Mouse (Mus musculus): Measurements from ENCODE around the gene Polr3b. TPM values are rescaled to one million over a fixed set of nuclear protein-coding genes. Genes with fewer than 3 reads are reported as not detected.

The Polr3b gene
- total RNA-seq, 2 experiments from 2014 or later = 22.4 to 26.8 TPM

- DNase-seq = peak; percentile 31
These were observed 43.7 kb downstream of the Polr3b start for GRCm38 (mm10) chr10:84665713-84666260.

- DNase-seq = no peak
These were observed 53.6 kb downstream of the Polr3b start for GRCm38 (mm10) chr10:84675653-84676052.

DNA sequence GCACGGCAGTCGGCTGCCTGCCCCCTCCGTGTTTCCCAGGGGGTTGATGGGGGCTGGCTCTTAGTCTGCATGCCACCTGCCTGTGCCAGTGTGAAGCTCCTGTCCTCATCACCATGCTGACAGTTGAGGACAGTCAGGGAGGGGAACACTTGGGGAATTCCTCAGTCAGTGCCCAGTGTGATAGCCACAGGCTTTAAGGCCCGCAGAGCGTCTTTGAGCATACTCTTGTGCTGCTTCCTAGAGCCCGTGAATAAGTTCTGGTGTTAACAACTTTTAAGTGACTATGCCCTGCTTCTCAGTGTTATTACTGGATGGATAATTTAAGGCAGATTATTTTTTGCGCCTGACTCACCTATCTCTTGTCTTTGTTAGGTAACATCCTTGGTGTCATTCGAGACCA, 54.4 kb downstream of the Polr3b start:
- DNase-seq = no peak

GRCm38 (mm10) chr10:84677871-84678270, 55.8 kb downstream of the Polr3b start:
- DNase-seq = no peak

GRCm38 (mm10) chr10:84678441-84678840, 56.3 kb downstream of the Polr3b start:
- DNase-seq = no peak

DNA sequence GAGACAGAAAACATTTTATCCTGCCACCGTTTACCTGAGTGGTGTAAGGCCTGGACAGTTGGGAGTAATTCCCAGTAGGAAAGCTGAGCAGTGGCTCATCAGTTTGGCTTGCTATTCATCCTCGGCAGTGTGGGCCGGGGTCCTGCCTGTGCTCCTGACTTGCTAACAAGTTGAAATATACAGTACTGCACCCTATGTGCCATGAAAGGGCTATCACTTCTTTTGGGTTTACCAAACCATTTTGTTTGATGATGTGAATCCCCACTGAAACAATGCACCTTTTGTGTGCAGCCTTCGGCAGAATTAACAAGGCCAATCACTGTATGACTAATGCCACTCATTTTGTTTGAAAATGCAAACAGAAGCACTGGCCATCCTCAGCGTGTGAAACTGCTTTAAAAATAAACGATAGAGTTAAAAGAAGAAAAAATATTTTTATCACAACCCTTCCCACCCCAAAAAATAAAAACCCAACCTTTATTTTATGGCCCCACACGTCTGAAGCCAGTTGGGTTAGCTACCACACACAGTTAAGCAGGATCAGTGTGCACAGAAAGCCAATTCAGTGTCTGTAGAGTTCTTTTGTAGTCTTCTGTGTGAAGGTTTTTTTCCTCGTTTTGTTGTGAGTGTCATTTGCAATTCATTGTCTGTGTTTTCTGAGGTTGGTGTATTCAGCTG, 63.5 kb downstream of the Polr3b start:
- DNase-seq = no peak

GRCm38 (mm10) chr10:84686122-84686497, 64.0 kb downstream of the Polr3b start:
- DNase-seq = no peak

DNA sequence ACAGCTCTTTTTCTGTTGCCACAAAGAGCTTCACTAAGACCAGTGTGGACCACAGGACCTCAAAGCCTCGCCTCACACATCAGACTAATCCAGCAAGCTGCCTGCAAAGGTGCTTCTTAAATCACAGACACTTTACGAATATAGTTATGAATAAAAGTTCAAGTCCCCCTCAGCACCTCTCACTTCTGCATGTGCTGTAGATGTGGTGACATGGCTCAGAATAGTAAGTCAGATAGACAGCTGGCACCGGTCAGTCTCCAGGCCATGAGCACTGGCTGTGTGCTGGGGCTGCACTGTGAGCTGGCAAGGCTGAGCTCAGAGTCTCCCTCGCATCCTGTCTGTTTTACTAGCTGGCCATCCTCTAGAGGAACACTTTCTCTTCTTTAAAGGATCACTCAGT, 64.6 kb downstream of the Polr3b start:
- DNase-seq = no peak

DNA sequence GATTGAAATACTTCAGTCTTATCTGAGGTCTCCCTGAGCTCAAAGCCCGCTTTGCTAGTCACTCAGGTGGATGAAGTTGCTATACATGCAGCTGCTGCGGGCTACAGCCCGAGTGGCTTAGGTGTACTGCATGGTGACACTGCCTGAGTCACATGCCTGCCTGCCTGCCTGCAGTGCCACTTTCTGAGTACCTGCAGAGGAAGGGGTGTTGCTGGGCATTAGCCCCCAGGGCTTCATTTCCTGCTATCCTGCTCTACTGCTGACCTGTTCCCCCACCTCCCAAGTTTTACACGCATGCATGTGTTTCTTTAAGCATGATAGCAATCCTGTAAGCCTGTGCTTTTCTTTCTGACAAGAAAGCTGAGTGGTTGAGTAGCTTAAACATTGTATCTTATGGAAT, 65.6 kb downstream of the Polr3b start:
- no peak for DNase-seq

- DNase-seq = no peak
These were observed 67.8 kb downstream of the Polr3b start for GRCm38 (mm10) chr10:84689846-84690245.

DNA sequence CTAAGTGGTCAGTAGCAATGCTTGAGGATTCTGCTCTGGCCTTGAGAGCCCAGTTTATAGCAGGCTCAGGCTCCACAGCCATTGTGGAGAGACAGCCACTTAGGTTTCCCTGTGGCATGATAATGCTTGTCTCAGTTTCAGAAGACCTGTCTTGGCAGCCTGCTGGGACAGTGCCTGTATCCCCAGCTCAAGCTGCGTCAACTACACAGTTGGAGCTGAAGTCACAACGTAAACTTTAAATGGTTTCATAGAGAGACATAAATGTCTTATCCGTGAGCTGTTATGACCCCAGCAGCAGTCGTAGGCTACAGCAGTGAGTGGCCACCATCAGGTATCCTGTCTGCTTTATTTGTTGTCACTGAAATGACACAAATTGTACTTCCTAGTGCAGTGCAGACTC, 68.7 kb downstream of the Polr3b start:
- no peak for DNase-seq

- no peak for DNase-seq
These were observed 69.6 kb downstream of the Polr3b start for GRCm38 (mm10) chr10:84691692-84692091.

- DNase-seq = no peak
These were observed 71.9 kb downstream of the Polr3b start for GRCm38 (mm10) chr10:84693841-84694638.

GRCm38 (mm10) chr10:84700236-84700987, 78.3 kb downstream of the Polr3b start:
- DNase-seq = no peak

DNA sequence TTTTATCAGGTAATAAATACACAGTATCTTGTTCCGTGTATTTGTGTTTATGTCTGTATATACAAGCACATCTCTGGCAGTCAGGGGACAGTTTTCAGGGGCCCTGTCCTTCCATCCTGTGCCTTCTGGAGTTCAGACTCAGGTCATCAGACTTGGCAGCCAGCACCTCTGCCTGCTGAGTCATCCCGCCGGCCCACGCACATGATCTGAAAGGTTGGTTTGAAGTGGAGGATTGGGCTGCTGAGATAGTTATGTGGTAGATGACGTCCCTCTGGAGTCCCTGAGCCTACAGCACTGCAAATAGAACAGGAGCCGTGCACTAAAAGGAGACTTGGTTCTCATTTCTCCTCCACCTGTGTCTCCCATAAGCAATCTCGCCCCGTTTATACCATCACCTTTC, 79.0 kb downstream of the Polr3b start:
- DNase-seq = peak; percentile 79

- DNase-seq = no peak
These were observed 80.0 kb downstream of the Polr3b start for GRCm38 (mm10) chr10:84702115-84702514.

- no peak for DNase-seq
These were observed 82.5 kb downstream of the Polr3b start for GRCm38 (mm10) chr10:84704594-84704993.

DNA sequence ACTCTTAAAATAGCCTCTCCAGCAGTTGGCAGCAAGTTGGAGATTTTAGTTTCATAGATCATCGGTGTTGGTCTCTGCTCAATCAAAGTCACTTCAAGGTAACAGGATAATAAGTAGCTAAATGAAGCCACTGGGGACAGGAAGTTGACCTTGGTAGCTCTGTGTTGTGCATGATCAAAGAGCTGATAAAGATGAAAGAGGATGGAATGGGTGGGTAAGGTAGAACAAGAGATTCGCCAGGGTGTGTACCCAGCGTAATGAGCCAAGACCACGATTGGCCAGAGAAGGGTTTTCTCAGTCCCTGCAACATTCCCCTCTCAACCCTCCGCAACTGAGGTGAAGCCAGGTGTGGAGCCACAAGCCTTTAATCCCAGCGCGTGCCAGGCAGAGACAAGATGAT, 83.1 kb downstream of the Polr3b start:
- no peak for DNase-seq

- DNase-seq = no peak
These were observed 84.5 kb downstream of the Polr3b start for GRCm38 (mm10) chr10:84706543-84706942.

DNA sequence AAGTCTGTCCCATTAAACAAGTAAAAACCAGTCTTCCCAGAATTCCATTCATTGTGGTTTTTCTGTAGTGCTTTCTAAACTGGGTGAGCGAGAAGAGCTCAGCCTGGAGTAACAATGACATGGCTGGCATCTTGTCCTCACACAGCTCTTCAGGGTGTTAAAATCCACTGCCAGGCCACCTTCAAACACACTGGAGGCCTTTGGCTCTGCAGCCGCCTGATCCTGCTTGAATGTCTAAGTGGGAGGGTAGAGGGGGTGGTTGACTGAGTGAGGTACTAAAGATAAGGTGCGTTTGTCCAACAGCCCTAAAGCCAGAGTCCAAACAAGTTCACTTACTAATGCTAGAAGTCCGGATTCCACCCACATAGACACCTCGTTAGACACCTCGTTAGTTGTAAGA, 85.1 kb downstream of the Polr3b start:
- DNase-seq = no peak

- DNase-seq = no peak
These were observed 85.8 kb downstream of the Polr3b start for GRCm38 (mm10) chr10:84707752-84708530.

DNA sequence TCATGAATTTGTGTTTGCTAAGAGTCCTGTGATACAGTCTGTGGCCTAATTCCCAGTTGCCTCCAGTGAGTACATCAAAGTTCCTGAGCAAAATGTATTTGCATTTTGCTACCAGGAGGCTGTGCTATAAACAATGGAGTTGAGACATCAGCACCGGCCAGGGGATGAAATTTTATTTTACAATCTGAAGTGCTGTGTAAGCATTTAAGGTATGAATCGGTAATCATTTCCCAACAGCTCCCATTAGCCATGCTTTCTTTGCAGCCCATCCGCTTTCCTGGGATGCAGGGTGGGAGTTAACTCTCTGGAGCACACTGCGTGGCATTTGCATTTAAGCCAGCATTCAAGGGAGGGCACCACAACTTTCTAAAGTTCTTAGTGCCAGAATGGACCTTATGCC, 88.1 kb downstream of the Polr3b start:
- no peak for DNase-seq
